Mouse (Mus musculus) liver, embryonic 16.5 days (tissue): ENCODE data around the gene Rnf26. TPM values are rescaled to one million over a fixed set of nuclear protein-coding genes. Genes with fewer than 3 reads are reported as not detected.

Experiments
- ATAC-seq: fragments of 200-750 bp; cut with Nextera tagmentation; 2 replicates; pipeline ENCODE4 v1.8.0; 2017; ENCODE audit warnings: low read depth, mild to moderate bottlenecking, moderate number of reproducible peaks, moderate library complexity
- H3K27ac ChIP-seq: fragments of 300-500 bp; sonication (generic); 2 replicates; pipeline ENCODE4 v1.5.1; 2014; ENCODE audit warnings: mild to moderate bottlenecking, low read length
- H3K27me3 ChIP-seq: fragments of 300-500 bp; sonication (generic); 2 replicates; pipeline ENCODE4 v1.6.1; 2014; ENCODE audit warnings: low read depth, low read length, mixed read lengths; ENCODE audit not compliant: control insufficient read depth, insufficient read depth
- H3K36me3 ChIP-seq: fragments of 300-500 bp; sonication (generic); 2 replicates; pipeline ENCODE4 v1.6.1; 2014; ENCODE audit warnings: mild to moderate bottlenecking; ENCODE audit not compliant: control insufficient read depth, insufficient read depth
- H3K4me1 ChIP-seq: fragments of 300-500 bp; sonication (generic); 2 replicates; pipeline ENCODE4 v1.6.1; 2014; ENCODE audit warnings: low read depth, low read length, mixed read lengths; ENCODE audit not compliant: control insufficient read depth
- H3K4me2 ChIP-seq: fragments of 300-500 bp; sonication (generic); 2 replicates; pipeline ENCODE4 v1.6.1; 2014; ENCODE audit warnings: low read depth, low read length, mixed read lengths
- H3K4me3 ChIP-seq: fragments of 300-500 bp; sonication (generic); 2 replicates; pipeline ENCODE4 v1.5.1; 2014; ENCODE audit warnings: low read depth, mild to moderate bottlenecking, low read length
- H3K9ac ChIP-seq: fragments of 300-500 bp; sonication (generic); 2 replicates; pipeline ENCODE4 v1.6.1; 2014; ENCODE audit warnings: low read depth, low read length
- H3K9me3 ChIP-seq: fragments of 300-500 bp; sonication (generic); replicated peaks from 2 replicates; pipeline ENCODE4 v1.6.1; 2016; ENCODE audit warnings: low read length; ENCODE audit not compliant: control insufficient read depth
- WGBS: fragments of 180-500 bp; shearing (Covaris S2); extraction: QIAGEN DNeasy Blood & Tissue Kit; methylation state at CpG from one replicate; pipeline ENCODE4 v1.1.7; 2014; ENCODE audit not compliant: insufficient replicate concordance; 5-methylcytosine and 5-hydroxymethylcytosine counted together
- polyA plus RNA-seq: library from polyadenylated mRNA; unstranded; fragments of >200 nt; fragmentation: Nextera tagmentation; extraction: Ambion mirVana; gene quantifications from 2 replicates; pipeline ENCODE4 v1.2.1, GENCODE M21; 2015

Gene Rnf26
- polyA plus RNA-seq, 1 experiment from 2014 or later = 32.3 TPM

DNA sequence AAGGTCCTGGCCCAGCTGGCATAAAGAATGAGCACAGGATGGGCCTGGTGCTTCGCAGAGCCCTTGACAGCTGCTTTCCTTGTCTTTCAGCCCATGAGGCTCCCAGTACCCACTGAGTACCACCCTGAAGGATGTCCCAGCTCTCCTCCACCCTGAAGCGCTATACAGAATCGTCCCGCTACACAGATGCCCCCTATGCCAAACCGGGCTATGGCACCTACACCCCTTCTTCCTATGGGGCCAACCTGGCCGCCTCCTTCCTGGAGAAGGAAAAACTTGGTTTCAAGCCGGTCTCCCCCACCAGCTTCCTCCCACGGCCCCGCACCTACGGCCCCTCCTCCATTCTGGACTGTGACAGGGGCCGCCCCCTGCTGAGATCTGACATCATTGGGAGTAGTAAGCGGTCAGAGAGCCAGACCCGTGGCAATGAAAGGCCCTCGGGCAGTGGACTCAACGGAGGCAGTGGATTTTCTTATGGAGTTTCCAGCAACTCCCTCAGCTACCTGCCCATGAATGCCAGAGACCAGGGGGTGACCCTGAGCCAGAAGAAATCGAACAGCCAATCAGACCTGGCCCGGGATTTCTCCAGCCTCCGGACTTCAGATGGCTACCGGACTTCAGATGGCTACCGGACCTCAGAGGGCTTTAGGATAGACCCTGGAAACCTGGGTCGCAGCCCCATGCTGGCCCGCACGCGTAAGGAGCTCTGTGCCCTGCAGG lies 37.9 kb downstream of the Rnf26 start:
- no peak overlapping the region for H3K4me2 ChIP-seq
- no peak overlapping the region for H3K9ac ChIP-seq
- no peaks in the 10 kb centered on the region for H3K36me3 ChIP-seq
- H3K4me3 ChIP-seq = no peak overlapping the region
- WGBS = 67% methylated on average over 24 of the region's 24 CpGs
- no peaks in the 10 kb centered on the region for H3K9me3 ChIP-seq
- H3K4me1 ChIP-seq = no peaks in the 10 kb centered on the region; the same call in 1 of the 2 replicates
- no peak overlapping the region for H3K27ac ChIP-seq
- ATAC-seq = no peak
- H3K27me3 ChIP-seq = no peaks in the 10 kb centered on the region; the same call in 1 of the 2 replicates

DNA sequence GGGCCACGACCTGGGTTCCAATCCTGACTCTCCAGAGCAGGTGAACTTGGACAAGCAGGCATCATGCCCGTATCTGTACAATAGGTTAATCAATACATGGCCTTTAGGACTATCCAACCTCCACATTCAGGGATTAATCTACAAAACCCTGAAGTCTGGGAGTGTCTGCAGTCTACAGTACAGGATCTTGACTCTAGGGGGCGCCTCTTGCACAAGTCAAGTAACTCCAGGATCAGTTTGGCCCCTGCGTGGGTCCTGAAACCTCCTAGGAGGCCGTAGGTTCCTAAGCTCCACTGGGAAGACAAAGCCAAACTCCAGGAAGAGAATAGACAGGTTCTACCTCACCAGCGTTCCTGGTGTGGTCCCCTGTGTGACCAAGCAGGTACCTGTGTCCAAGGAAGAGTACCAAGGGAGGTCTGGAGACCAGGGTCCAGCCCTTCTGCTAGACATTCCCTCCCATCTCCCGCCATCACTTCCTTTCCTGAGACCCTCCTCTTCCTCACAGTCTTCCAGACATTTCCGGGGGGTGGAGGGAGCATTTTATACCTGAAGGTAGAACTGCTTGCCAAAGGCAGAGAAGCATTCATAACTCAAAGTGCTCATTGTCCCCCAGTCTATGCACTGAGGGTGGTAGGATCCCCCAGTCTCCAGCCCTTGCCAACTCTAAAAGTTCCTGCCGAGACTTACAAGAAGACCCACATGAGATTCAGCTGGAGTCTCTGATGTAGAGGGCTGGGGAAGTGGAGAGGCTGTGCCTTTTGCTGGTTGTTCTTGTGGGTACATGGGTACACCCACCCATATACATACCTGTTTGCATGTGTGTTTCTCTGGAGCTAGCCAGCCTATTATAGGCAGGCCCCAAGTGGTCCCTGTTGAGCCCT lies 38.7 kb downstream of the Rnf26 start:
- no peak for ATAC-seq
- Histone ChIP-seq H3K9me3 (no peaks in the 10 kb centered on the region), H3K9ac (no peak overlapping the region), H3K27me3 (no peaks in the 10 kb centered on the region; the same call in 1 of the 2 replicates), H3K4me2 (no peak overlapping the region), H3K27ac (no peak overlapping the region), H3K36me3 (no peaks in the 10 kb centered on the region), H3K4me3 (no peak overlapping the region), H3K4me1 (no peaks in the 10 kb centered on the region; the same call in 1 of the 2 replicates)
- 40% methylated on average over 9 of the region's 9 CpGs for WGBS

DNA sequence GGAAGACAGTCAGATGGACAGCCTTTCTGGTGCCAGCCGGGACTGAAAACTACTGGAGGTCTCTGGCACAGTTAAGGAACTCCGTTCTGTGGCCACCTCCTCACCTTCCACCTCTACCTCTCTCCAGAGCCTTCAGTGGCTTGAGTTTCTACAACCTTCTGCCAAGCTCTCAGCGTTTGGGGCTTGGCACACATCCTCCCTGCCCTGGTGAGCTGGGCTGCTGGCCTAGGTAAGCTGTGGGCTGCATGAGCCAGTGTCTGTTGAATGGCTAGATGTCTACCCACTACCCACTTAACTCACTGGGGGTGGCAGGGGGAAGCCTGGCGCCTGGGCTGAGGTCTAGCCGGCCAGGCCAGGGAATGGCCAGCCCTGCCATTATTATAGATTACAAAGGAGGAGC lies 40.2 kb downstream of the Rnf26 start:
- H3K27me3 ChIP-seq = no peaks in the 10 kb centered on the region; the same call in 1 of the 2 replicates
- H3K27ac ChIP-seq = no peak overlapping the region
- H3K4me1 ChIP-seq = no peaks in the 10 kb centered on the region
- H3K4me3 ChIP-seq = no peak overlapping the region
- no peak for ATAC-seq
- 49% methylated on average over 5 of the region's 5 CpGs for WGBS
- no peaks in the 10 kb centered on the region for H3K9me3 ChIP-seq
- H3K36me3 ChIP-seq = no peaks in the 10 kb centered on the region
- no peak overlapping the region for H3K9ac ChIP-seq
- H3K4me2 ChIP-seq = no peak overlapping the region

DNA sequence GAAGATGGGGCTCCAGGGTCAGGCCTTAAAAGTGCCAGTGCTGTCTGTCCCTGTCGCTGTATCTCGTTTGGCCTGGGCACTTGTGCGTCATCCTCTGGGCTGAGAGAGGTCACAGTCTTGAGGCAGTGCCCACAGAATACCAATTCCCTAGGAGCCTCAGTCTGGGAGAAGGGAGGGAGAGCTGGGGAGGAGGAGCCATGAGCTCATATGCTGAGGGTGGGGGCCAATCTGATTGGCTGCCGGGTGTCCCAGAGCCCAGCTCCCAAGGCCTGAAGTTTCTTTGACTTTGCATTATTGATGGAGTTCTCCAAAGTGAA lies 40.8 kb downstream of the Rnf26 start:
- no peak overlapping the region for H3K27ac ChIP-seq
- H3K4me2 ChIP-seq = no peak overlapping the region
- peaks cover 1% of the 10 kb centered on the region for H3K4me1 ChIP-seq
- no peaks in the 10 kb centered on the region; the same call in 1 of the 2 replicates for H3K27me3 ChIP-seq
- H3K9me3 ChIP-seq = no peaks in the 10 kb centered on the region
- no peak overlapping the region for H3K9ac ChIP-seq
- 40% methylated on average over 4 of the region's 4 CpGs for WGBS
- no peak overlapping the region for H3K4me3 ChIP-seq
- ATAC-seq = no peak
- H3K36me3 ChIP-seq = no peaks in the 10 kb centered on the region

DNA sequence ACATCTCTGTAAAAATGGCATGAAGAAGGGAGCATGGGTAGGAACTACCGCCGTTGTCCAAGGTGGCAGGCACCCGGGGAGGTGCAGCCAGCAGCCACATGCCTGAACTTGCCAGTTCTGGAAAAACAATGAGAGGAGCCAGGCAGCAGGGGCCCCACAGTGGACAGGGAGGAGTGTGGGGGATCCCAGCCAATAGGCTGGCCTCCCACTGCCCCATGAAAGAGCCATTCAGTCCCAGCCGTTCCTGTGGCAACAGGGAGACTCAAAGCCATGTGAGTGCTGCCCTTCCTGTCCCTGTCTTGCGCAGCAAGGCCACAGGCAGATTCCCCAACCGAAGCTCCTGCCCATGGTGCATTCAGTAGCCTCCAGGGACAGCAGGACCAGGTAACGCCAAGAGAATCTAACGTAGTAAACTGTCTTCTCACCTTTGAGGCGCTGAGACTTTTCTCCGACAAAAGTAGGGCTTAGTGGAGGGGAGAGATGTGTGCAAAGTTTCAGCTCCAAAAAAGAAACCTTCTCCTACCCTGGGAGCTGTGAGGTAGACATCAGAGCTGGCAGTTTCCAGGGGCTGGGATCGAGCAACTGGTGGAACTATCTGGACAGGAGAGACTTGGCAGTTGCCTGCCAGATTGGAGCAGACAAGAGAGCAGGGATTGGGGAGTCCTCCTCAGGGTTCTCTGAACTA lies 41.3 kb downstream of the Rnf26 start:
- Histone ChIP-seq H3K27ac (no peak overlapping the region), H3K9ac (no peak overlapping the region), H3K4me3 (no peak overlapping the region), H3K9me3 (no peaks in the 10 kb centered on the region), H3K4me2 (no peak overlapping the region), H3K36me3 (no peaks in the 10 kb centered on the region), H3K27me3 (no peaks in the 10 kb centered on the region; the same call in 1 of the 2 replicates), H3K4me1 (peaks cover 6% of the 10 kb centered on the region)
- WGBS = 42% methylated on average over 11 of the region's 11 CpGs
- ATAC-seq = no peak

DNA sequence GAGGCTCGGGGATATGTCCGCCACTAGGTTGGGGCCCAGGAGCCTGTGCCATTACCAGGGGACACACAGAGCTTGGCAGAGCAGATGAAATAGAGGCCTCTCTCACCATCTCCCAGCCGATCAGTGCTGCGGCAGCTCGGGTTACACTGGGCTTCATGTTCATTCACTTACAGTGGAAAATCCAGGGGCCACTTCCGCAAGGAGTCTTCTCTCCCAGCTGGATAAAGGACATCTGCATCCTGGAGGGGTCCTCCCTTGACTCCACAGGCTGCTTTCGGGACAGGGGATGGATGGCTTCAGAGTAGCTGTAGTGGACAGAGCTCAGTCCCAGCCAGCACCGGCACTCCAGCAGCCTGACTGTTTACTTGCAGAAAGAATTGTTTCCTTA lies 42.5 kb downstream of the Rnf26 start:
- H3K4me3 ChIP-seq = no peak overlapping the region
- no peak overlapping the region for H3K27ac ChIP-seq
- 57% methylated on average over 8 of the region's 8 CpGs for WGBS
- H3K36me3 ChIP-seq = no peaks in the 10 kb centered on the region
- H3K4me1 ChIP-seq = peaks cover 8% of the 10 kb centered on the region
- no peak overlapping the region for H3K9ac ChIP-seq
- H3K9me3 ChIP-seq = no peaks in the 10 kb centered on the region
- no peaks in the 10 kb centered on the region; the same call in 1 of the 2 replicates for H3K27me3 ChIP-seq
- H3K4me2 ChIP-seq = no peak overlapping the region
- no peak for ATAC-seq

DNA sequence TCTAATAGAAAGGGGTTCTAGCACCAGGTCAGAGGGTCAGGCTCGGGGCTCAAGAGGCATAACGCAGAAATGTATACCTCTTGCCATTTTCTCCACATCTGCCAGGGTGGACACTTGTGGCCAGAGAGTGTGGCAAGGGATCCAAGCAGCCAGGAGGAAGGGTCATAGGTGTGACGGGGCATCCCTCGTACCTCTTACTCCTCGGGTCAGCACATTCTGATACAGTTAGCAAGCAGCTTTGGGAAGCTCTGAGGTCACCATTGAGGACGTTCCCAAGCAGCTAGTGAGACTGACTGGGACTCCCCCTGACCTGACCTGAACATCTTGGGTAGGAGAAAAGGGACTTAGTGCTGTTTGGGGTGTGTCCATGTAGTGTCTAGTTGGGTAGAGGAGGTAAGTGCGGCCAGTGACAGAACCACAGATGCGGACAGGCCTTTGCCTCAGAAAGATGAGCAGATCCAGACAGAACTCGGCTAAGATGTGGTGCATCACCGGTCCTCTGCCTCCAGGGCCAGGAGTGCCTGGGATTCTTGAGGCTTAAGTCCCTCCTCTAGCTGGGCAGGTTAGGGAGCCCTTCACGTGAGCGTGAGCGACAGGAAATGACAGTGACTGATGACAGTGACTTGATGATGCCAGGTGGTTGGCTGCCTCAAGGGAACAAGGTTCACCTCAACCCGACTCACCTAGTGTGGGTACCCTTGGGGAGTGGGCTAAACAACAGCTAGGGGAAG lies 43.0 kb downstream of the Rnf26 start:
- H3K27ac ChIP-seq = no peak overlapping the region
- no peak overlapping the region for H3K9ac ChIP-seq
- peaks cover 8% of the 10 kb centered on the region for H3K4me1 ChIP-seq
- no peaks in the 10 kb centered on the region; the same call in 1 of the 2 replicates for H3K27me3 ChIP-seq
- H3K9me3 ChIP-seq = no peaks in the 10 kb centered on the region
- WGBS = 60% methylated on average over 14 of the region's 14 CpGs
- no peaks in the 10 kb centered on the region for H3K36me3 ChIP-seq
- H3K4me3 ChIP-seq = no peak overlapping the region
- H3K4me2 ChIP-seq = no peak overlapping the region
- no peak for ATAC-seq

DNA sequence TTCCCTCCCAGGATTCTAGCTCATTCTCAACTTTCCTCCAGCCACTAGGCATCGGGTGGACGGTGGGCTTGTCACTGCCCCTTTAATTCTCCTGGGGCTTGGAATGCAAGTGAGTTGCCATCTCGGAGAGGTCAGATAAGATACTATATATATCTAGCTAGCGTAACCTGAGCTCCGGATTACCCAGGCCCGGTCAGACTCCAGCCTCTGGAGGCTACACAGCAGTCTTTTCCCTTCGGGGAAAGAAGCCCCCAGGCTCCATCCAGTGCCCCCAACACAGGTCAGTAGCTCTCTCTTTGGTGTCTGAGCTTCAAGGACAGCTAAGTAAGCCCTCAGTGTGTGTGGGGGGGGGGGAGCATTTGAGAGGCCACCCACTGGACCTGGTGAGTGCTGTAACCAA lies 44.1 kb downstream of the Rnf26 start:
- Histone ChIP-seq H3K27ac (no peak overlapping the region), H3K27me3 (no peaks in the 10 kb centered on the region; the same call in 1 of the 2 replicates), H3K9ac (no peak overlapping the region), H3K4me3 (no peak overlapping the region), H3K36me3 (no peaks in the 10 kb centered on the region), H3K9me3 (no peaks in the 10 kb centered on the region), H3K4me1 (peaks cover 8% of the 10 kb centered on the region), H3K4me2 (no peak overlapping the region)
- no peak for ATAC-seq
- 29% methylated on average over 7 of the region's 7 CpGs for WGBS
